Mouse (Mus musculus): ENCODE results near the gene Dpf2.

- TF ChIP-seq POLR2A (IDR thresholded peaks at IDR 0.05; ENCODE audit: extremely low read depth, insufficient read depth, low read length) (no peak), CTCF (IDR thresholded peaks at IDR 0.05; ENCODE audit: extremely low read depth, insufficient read depth, low read length) (no peak)
Measured at GRCm38 (mm10) chr19:5928104-5928503, 15.3 kb upstream of the Dpf2 start.
